Mouse (Mus musculus): ENCODE data around the gene Zscan12.
"Not testable (repeated sequence)": the region's sequence is repeated elsewhere in the genome, so short reads cannot be mapped to it uniquely, and the experiment has no call there.

Zscan12 gene

GRCm38 (mm10) chr13:21362621-21363248 lies at the start of gene Zscan12:
Zscan12 (plus strand) TSS chr13:21362820.
- in situ Hi-C loops (cut with MboI; ENCODE audit: low sequenced_read_pairs), result no loop called here

GRCm38 (mm10) chr13:21312854-21313253 lies 49.8 kb upstream of the Zscan12 start:
- in situ Hi-C loops (cut with MboI; ENCODE audit: low sequenced_read_pairs), result no loop called here

GRCm38 (mm10) chr13:21313903-21314302 lies 48.7 kb upstream of the Zscan12 start:
- in situ Hi-C loops (cut with MboI; ENCODE audit: low sequenced_read_pairs), result no loop called here

GRCm38 (mm10) chr13:21320262-21320661 lies 42.4 kb upstream of the Zscan12 start:
- in situ Hi-C loops (cut with MboI; ENCODE audit: low sequenced_read_pairs), result no loop called here

GRCm38 (mm10) chr13:21321890-21322494 lies 40.6 kb upstream of the Zscan12 start:
- in situ Hi-C loops (cut with MboI; ENCODE audit: low sequenced_read_pairs), result no loop called here

GRCm38 (mm10) chr13:21322509-21323375 lies 39.9 kb upstream of the Zscan12 start:
- in situ Hi-C loops (cut with MboI; ENCODE audit: low sequenced_read_pairs), result no loop called here

- in situ Hi-C loops (cut with MboI; ENCODE audit: low sequenced_read_pairs), result no loop called here
Measured at GRCm38 (mm10) chr13:21323405-21323804, 39.2 kb upstream of the Zscan12 start.

GRCm38 (mm10) chr13:21326191-21326590 lies 36.4 kb upstream of the Zscan12 start:
- in situ Hi-C loops (cut with MboI; ENCODE audit: low sequenced_read_pairs), result no loop called here

- in situ Hi-C loops (cut with MboI; ENCODE audit: low sequenced_read_pairs), result no loop called here
Measured at GRCm38 (mm10) chr13:21326657-21327211, 35.9 kb upstream of the Zscan12 start.

- in situ Hi-C loops (cut with MboI; ENCODE audit: low sequenced_read_pairs), result no loop called here
Measured at GRCm38 (mm10) chr13:21327424-21327823, 35.2 kb upstream of the Zscan12 start.

GRCm38 (mm10) chr13:21346610-21347009 lies 16.0 kb upstream of the Zscan12 start, which contains the start of gene Olfr1367:
Olfr1367 (plus strand) TSS chr13:21346910.
- in situ Hi-C loops (cut with MboI; ENCODE audit: low sequenced_read_pairs), result no loop called here

GRCm38 (mm10) chr13:21350593-21350992 lies 12.0 kb upstream of the Zscan12 start:
- in situ Hi-C loops (cut with MboI; ENCODE audit: low sequenced_read_pairs), result no loop called here

- in situ Hi-C loops (cut with MboI; ENCODE audit: low sequenced_read_pairs), result no loop called here
Measured at GRCm38 (mm10) chr13:21363719-21364118, 1.1 kb downstream of the Zscan12 start.

GRCm38 (mm10) chr13:21366635-21367034 lies 4.0 kb downstream of the Zscan12 start:
- in situ Hi-C loops (cut with MboI; ENCODE audit: low sequenced_read_pairs), result no loop called here

GRCm38 (mm10) chr13:21372700-21373099 lies 10.1 kb downstream of the Zscan12 start:
- in situ Hi-C loops (cut with MboI; ENCODE audit: low sequenced_read_pairs), result no loop called here

GRCm38 (mm10) chr13:21377773-21378172 lies 15.2 kb downstream of the Zscan12 start:
- in situ Hi-C loops (cut with MboI; ENCODE audit: low sequenced_read_pairs), result no loop called here

GRCm38 (mm10) chr13:21395211-21395610 lies 32.6 kb downstream of the Zscan12 start:
- in situ Hi-C loops (cut with MboI; ENCODE audit: low sequenced_read_pairs), result no loop called here

GRCm38 (mm10) chr13:21395623-21396022 lies 33.0 kb downstream of the Zscan12 start:
- in situ Hi-C loops (cut with MboI; ENCODE audit: low sequenced_read_pairs), result no loop called here

- in situ Hi-C loops (cut with MboI; ENCODE audit: low sequenced_read_pairs), result not testable (repeated sequence)
Measured at GRCm38 (mm10) chr13:21396048-21396447, 33.4 kb downstream of the Zscan12 start.

GRCm38 (mm10) chr13:21397486-21397885 lies 34.9 kb downstream of the Zscan12 start:
- in situ Hi-C loops (cut with MboI; ENCODE audit: low sequenced_read_pairs), result no loop called here

- in situ Hi-C loops (cut with MboI; ENCODE audit: low sequenced_read_pairs), result no loop called here
Measured at GRCm38 (mm10) chr13:21401166-21401565, 38.5 kb downstream of the Zscan12 start.

Data from CH12F3 (cell line).